Mouse (Mus musculus): Measurements from ENCODE around the gene Slamf7. TPM values are rescaled to one million over a fixed set of nuclear protein-coding genes. Genes with fewer than 3 reads are reported as not detected.

Gene Slamf7
- polyA plus RNA-seq, 1 experiment from 2014 or later, result 0.69 TPM

- Histone ChIP-seq H3K4me1 (replicated peaks) (no peaks in the 10 kb centered on the region), H3K27ac (replicated peaks) (no peak overlapping the region), H3K9ac (no peak overlapping the region), H3K4me2 (no peak overlapping the region), H3K36me3 (replicated peaks) (no peaks in the 10 kb centered on the region), H3K4me3 (replicated peaks) (no peak overlapping the region), H3K27me3 (no peaks in the 10 kb centered on the region), H3K9me3 (replicated peaks) (no peaks in the 10 kb centered on the region)
- 25% methylated on average over 1 of the region's 1 CpGs for WGBS (ENCODE audit: insufficient replicate concordance)
- no peak for ATAC-seq (ENCODE audit: insufficient read depth)
Observed at GRCm38 (mm10) chr1:171610781-171611180, 42.1 kb downstream of the Slamf7 start.

- WGBS (ENCODE audit: insufficient replicate concordance), result 81% methylated on average over 2 of the region's 2 CpGs
- ATAC-seq (ENCODE audit: insufficient read depth), result no peak
Observed at GRCm38 (mm10) chr1:171610026-171610425, 42.8 kb downstream of the Slamf7 start.

DNA sequence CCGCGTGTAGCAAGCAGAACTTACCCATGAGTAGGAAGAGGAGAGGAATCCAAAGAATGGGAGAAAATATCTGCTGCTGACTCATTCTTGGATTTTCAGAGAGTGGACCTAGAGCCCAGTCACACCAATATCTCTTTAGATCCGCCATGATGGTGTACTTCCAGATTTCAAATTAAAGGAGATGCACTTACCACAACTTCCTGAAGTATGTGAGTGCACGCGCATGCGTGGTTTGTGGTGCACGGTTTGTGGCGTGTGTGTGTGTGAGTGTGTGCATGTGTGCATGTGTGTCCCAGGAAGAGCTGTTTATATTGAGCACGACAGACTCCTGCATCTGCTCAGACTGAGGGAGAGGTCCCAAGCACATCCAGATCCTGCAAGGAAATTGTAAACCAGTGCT is 45.7 kb downstream of the Slamf7 start, which contains the start of gene Ly9:
Ly9 (minus strand) TSS at position 235 of the 400 bp plus-strand sequence.
- no peak within 1 kb of the TSS for H3K27ac ChIP-seq (replicated peaks)
- H3K4me1 ChIP-seq (replicated peaks), result no peaks in the 10 kb centered on the region
- no peaks in the 10 kb centered on the region for H3K27me3 ChIP-seq
- no peak for ATAC-seq (ENCODE audit: insufficient read depth)
- H3K9me3 ChIP-seq (replicated peaks), result no peaks in the 10 kb centered on the region
- peak within 1 kb of the TSS; percentile 30 for H3K4me2 ChIP-seq
- no peaks in the 10 kb centered on the region for H3K36me3 ChIP-seq (replicated peaks)
- 0 out of 2 replicates have a peak within 1 kb of the TSS, but pooled peaks have one; percentile 10 for H3K4me3 ChIP-seq (replicated peaks)
- WGBS (ENCODE audit: insufficient replicate concordance), result 17% methylated on average over 9 of the region's 9 CpGs
- H3K9ac ChIP-seq, result no peak within 1 kb of the TSS

More at GRCm38 (mm10) chr1:171610026-171610425, 42.8 kb downstream of the Slamf7 start:
- H3K4me1 ChIP-seq (replicated peaks), result no peaks in the 10 kb centered on the region
- no peaks in the 10 kb centered on the region for H3K27me3 ChIP-seq
- H3K36me3 ChIP-seq (replicated peaks), result no peaks in the 10 kb centered on the region
- no peak overlapping the region for H3K27ac ChIP-seq (replicated peaks)
- no peak overlapping the region for H3K4me2 ChIP-seq
- H3K4me3 ChIP-seq (replicated peaks), result no peak overlapping the region
- H3K9me3 ChIP-seq (replicated peaks), result no peaks in the 10 kb centered on the region
- no peak overlapping the region for H3K9ac ChIP-seq

DNA sequence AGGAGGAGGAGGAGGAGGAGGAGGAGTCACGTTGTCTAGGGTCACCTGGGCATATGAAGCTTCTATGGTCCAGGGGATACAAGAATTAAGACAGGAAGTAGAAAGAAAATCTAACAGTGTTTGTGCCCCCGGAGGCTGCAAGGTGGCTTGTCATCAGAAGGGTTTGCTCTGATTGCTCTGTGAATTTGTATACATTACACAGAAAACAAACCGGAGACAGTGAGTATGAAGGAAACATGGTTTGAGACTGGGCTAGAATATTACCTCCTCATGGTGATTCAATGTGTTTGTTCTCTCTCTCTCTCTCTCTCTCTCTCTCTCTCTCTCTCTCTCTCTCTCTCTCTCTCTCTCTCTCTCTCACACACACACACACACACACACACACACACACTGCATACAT is 46.2 kb downstream of the Slamf7 start:
- no peak for ATAC-seq (ENCODE audit: insufficient read depth)
- Histone ChIP-seq H3K27ac (replicated peaks) (no peak overlapping the region), H3K4me3 (replicated peaks) (no peak overlapping the region), H3K27me3 (no peaks in the 10 kb centered on the region), H3K4me1 (replicated peaks) (no peaks in the 10 kb centered on the region), H3K9ac (no peak overlapping the region), H3K4me2 (no peak overlapping the region), H3K36me3 (replicated peaks) (no peaks in the 10 kb centered on the region), H3K9me3 (replicated peaks) (no peaks in the 10 kb centered on the region)
- 60% methylated on average over 3 of the region's 3 CpGs for WGBS (ENCODE audit: insufficient replicate concordance)

GRCm38 (mm10) chr1:171604686-171605085 is 48.1 kb downstream of the Slamf7 start:
- 53% methylated on average over 3 of the region's 3 CpGs for WGBS (ENCODE audit: insufficient replicate concordance)
- H3K4me1 ChIP-seq (replicated peaks), result no peaks in the 10 kb centered on the region
- H3K4me2 ChIP-seq, result no peak overlapping the region
- no peak overlapping the region for H3K4me3 ChIP-seq (replicated peaks)
- no peak overlapping the region for H3K9ac ChIP-seq
- no peaks in the 10 kb centered on the region for H3K36me3 ChIP-seq (replicated peaks)
- no peaks in the 10 kb centered on the region for H3K9me3 ChIP-seq (replicated peaks)
- H3K27ac ChIP-seq (replicated peaks), result no peak overlapping the region
- no peak for ATAC-seq (ENCODE audit: insufficient read depth)
- no peaks in the 10 kb centered on the region for H3K27me3 ChIP-seq

DNA sequence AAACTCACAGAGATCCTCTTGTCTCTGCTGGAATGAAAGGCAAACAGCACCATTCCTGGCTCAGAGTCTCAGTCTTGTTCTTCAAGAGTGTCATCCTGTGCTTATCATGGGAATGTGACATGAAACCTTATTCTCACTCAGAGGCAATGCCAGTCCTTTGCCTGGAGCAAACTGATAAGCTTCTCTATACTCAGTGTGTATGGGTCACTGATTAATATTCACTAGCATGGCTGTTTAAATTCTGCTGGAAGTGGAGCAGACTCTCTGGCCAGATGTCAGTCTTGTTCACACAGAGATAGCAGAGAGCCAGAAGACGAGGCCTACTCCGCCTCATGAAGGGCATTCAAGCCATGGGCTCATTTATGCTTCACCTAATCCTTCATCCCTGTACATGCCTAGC is 68.3 kb downstream of the Slamf7 start:
- no peaks in the 10 kb centered on the region for H3K9me3 ChIP-seq (replicated peaks)
- H3K36me3 ChIP-seq (replicated peaks), result no peaks in the 10 kb centered on the region
- H3K9ac ChIP-seq, result no peak overlapping the region
- WGBS (ENCODE audit: insufficient replicate concordance), result 15% methylated on average over 2 of the region's 2 CpGs
- H3K27ac ChIP-seq (replicated peaks), result no peak overlapping the region
- H3K4me2 ChIP-seq, result no peak overlapping the region
- no peak overlapping the region for H3K4me3 ChIP-seq (replicated peaks)
- H3K4me1 ChIP-seq (replicated peaks), result peaks cover 10% of the 10 kb centered on the region
- H3K27me3 ChIP-seq, result no peaks in the 10 kb centered on the region
- ATAC-seq (ENCODE audit: insufficient read depth), result peak; percentile 70

Small RNAs within 50 kb of the gene (microRNA-seq; reads per million reads assigned to microRNA genes)
- gene Mir7683, result not detected

Other genes with a start within 250 kb of the Slamf7 start
- gene Usf1, start 241.7 kb downstream of the Slamf7 start, polyA plus RNA-seq (2015; fragmentation: Nextera tagmentation; extraction: Ambion mirVana), result 18.6 and 21.3 TPM in 2 replicates
- gene Tstd1, start 234.2 kb downstream of the Slamf7 start, polyA plus RNA-seq (2015; fragmentation: Nextera tagmentation; extraction: Ambion mirVana), result 2.1 and 2.5 TPM in 2 replicates
- 29.7 and 32.8 TPM in 2 replicates for gene F11r, start 215.5 kb downstream of the Slamf7 start, polyA plus RNA-seq (2015; fragmentation: Nextera tagmentation; extraction: Ambion mirVana)
- gene Alyref2, start 149.6 kb downstream of the Slamf7 start, polyA plus RNA-seq (2015; fragmentation: Nextera tagmentation; extraction: Ambion mirVana), result 3.3 and 3.5 TPM in 2 replicates
- not detected in 2 replicates for gene Itln1, start 117.7 kb downstream of the Slamf7 start, polyA plus RNA-seq (2015; fragmentation: Nextera tagmentation; extraction: Ambion mirVana)
- 0.38 and 0.59 TPM in 2 replicates for gene Cd244a, start 93.8 kb downstream of the Slamf7 start, polyA plus RNA-seq (2015; fragmentation: Nextera tagmentation; extraction: Ambion mirVana)
- gene Ly9, start 45.6 kb downstream of the Slamf7 start, polyA plus RNA-seq (2015; fragmentation: Nextera tagmentation; extraction: Ambion mirVana), result 1.2 and 1.3 TPM in 2 replicates
- 11.6 and 11.8 TPM in 2 replicates for gene Cd48, start 29.0 kb upstream of the Slamf7 start, polyA plus RNA-seq (2015; fragmentation: Nextera tagmentation; extraction: Ambion mirVana)
- 1.5 and 2.0 TPM in 2 replicates for gene Slamf1, start 114.1 kb upstream of the Slamf7 start, polyA plus RNA-seq (2015; fragmentation: Nextera tagmentation; extraction: Ambion mirVana)
- 5.4 and 6.2 TPM in 2 replicates for gene Cd84, start 186.7 kb upstream of the Slamf7 start, polyA plus RNA-seq (2015; fragmentation: Nextera tagmentation; extraction: Ambion mirVana)
- gene Gm10521, start 242.6 kb upstream of the Slamf7 start, polyA plus RNA-seq (2015; fragmentation: Nextera tagmentation; extraction: Ambion mirVana), result not detected in 2 replicates

Data from liver, embryonic 15.5 days (tissue).